Mouse (Mus musculus): ENCODE results near the gene Arhgap6. TPM values are rescaled to one million over a fixed set of nuclear protein-coding genes. Genes with fewer than 3 reads are reported as not detected.
A peak's percentile ranks its signal among the peaks of the same experiment; 100 is the strongest.

Gene Arhgap6
- polyA plus RNA-seq (2016; fragmentation: Nextera tagmentation; extraction: Ambion mirVana) = 1.8 and 2.7 TPM in 2 replicates

- peaks cover 36% of the 10 kb centered on the region for H3K27me3 ChIP-seq
- 16% methylated on average over 47 of the region's 48 CpGs for WGBS
- peak within 1 kb of the TSS; percentile 40 for H3K9ac ChIP-seq
These were observed at the start of gene Arhgap6 for GRCm38 (mm10) chrX:168794974-168795858. Arhgap6 (plus strand) TSS chrX:168795099.

GRCm38 (mm10) chrX:168747011-168747410 lies 47.9 kb upstream of the Arhgap6 start:
- H3K4me2 ChIP-seq (replicated peaks) = no peak overlapping the region
- H3K36me3 ChIP-seq = no peaks in the 10 kb centered on the region
- H3K27ac ChIP-seq = no peak overlapping the region
- H3K9ac ChIP-seq = no peak overlapping the region
- H3K4me1 ChIP-seq = no peaks in the 10 kb centered on the region
- H3K27me3 ChIP-seq = no peaks in the 10 kb centered on the region
- no peaks in the 10 kb centered on the region for H3K9me3 ChIP-seq
- H3K4me3 ChIP-seq = no peak overlapping the region
- WGBS = 50% methylated on average over 2 of the region's 2 CpGs
- ATAC-seq (ENCODE audit: insufficient number of reproducible peaks, insufficient read depth, low FRiP score, low TSS enrichment) = no peak

More at GRCm38 (mm10) chrX:168794974-168795858, at the start of gene Arhgap6:
- peak within 1 kb of the TSS; percentile 40 for H3K4me3 ChIP-seq
- peak within 1 kb of the TSS; percentile 73 for H3K4me2 ChIP-seq (replicated peaks)
- no peaks in the 10 kb centered on the region for H3K4me1 ChIP-seq
- peak; percentile 68; the same call in 1 of the 2 replicates for ATAC-seq (ENCODE audit: insufficient number of reproducible peaks, insufficient read depth, low FRiP score, low TSS enrichment)
- H3K9me3 ChIP-seq = no peaks in the 10 kb centered on the region
- H3K27ac ChIP-seq = no peak within 1 kb of the TSS
- H3K36me3 ChIP-seq = no peaks in the 10 kb centered on the region

GRCm38 (mm10) chrX:168795859-168796848 lies 1.3 kb downstream of the Arhgap6 start:
- H3K9me3 ChIP-seq = no peaks in the 10 kb centered on the region
- H3K4me2 ChIP-seq (replicated peaks) = peak overlapping the region; percentile 73
- H3K9ac ChIP-seq = peak overlapping the region; percentile 40
- H3K27ac ChIP-seq = no peak overlapping the region
- 26% methylated on average over 52 of the region's 55 CpGs for WGBS
- H3K4me1 ChIP-seq = no peaks in the 10 kb centered on the region
- H3K27me3 ChIP-seq = peaks cover 36% of the 10 kb centered on the region
- no peak for ATAC-seq (ENCODE audit: insufficient number of reproducible peaks, insufficient read depth, low FRiP score, low TSS enrichment)
- H3K4me3 ChIP-seq = peak overlapping the region; percentile 40
- H3K36me3 ChIP-seq = no peaks in the 10 kb centered on the region

GRCm38 (mm10) chrX:168804677-168805076 lies 9.8 kb downstream of the Arhgap6 start:
- no peaks in the 10 kb centered on the region for H3K4me1 ChIP-seq
- no peaks in the 10 kb centered on the region for H3K36me3 ChIP-seq
- H3K4me3 ChIP-seq = no peak overlapping the region
- no peak overlapping the region for H3K4me2 ChIP-seq (replicated peaks)
- no peak for ATAC-seq (ENCODE audit: insufficient number of reproducible peaks, insufficient read depth, low FRiP score, low TSS enrichment)
- H3K9ac ChIP-seq = no peak overlapping the region
- no peaks in the 10 kb centered on the region for H3K9me3 ChIP-seq
- H3K27ac ChIP-seq = no peak overlapping the region
- 91% methylated on average over 2 of the region's 2 CpGs for WGBS
- H3K27me3 ChIP-seq = peaks cover 2% of the 10 kb centered on the region; the same call in 1 of the 2 replicates

- H3K4me3 ChIP-seq = no peak overlapping the region
- H3K27ac ChIP-seq = no peak overlapping the region
- H3K4me2 ChIP-seq (replicated peaks) = no peak overlapping the region
- H3K4me1 ChIP-seq = no peaks in the 10 kb centered on the region
- WGBS = 69% methylated on average over 3 of the region's 3 CpGs
- no peak for ATAC-seq (ENCODE audit: insufficient number of reproducible peaks, insufficient read depth, low FRiP score, low TSS enrichment)
- H3K9me3 ChIP-seq = no peaks in the 10 kb centered on the region
- H3K9ac ChIP-seq = no peak overlapping the region
- 0 out of 2 replicates have a peak, but pooled peaks cover 2% of the 10 kb centered on the region for H3K27me3 ChIP-seq
- H3K36me3 ChIP-seq = no peaks in the 10 kb centered on the region
These were observed 15.8 kb downstream of the Arhgap6 start for GRCm38 (mm10) chrX:168810513-168811265.

- Histone ChIP-seq H3K36me3 (no peaks in the 10 kb centered on the region), H3K4me1 (no peaks in the 10 kb centered on the region), H3K9me3 (no peaks in the 10 kb centered on the region), H3K27me3 (no peaks in the 10 kb centered on the region), H3K4me3 (no peak overlapping the region), H3K4me2 (replicated peaks) (no peak overlapping the region), H3K27ac (no peak overlapping the region), H3K9ac (no peak overlapping the region)
- 76% methylated on average over 3 of the region's 3 CpGs for WGBS
- no peak for ATAC-seq (ENCODE audit: insufficient number of reproducible peaks, insufficient read depth, low FRiP score, low TSS enrichment)
These were observed 24.0 kb downstream of the Arhgap6 start for GRCm38 (mm10) chrX:168818858-168819257.

GRCm38 (mm10) chrX:168824166-168824565 lies 29.3 kb downstream of the Arhgap6 start:
- Histone ChIP-seq H3K9ac (no peak overlapping the region), H3K27ac (no peak overlapping the region), H3K4me1 (no peaks in the 10 kb centered on the region), H3K4me2 (replicated peaks) (no peak overlapping the region), H3K4me3 (no peak overlapping the region), H3K36me3 (no peaks in the 10 kb centered on the region), H3K9me3 (no peaks in the 10 kb centered on the region), H3K27me3 (no peaks in the 10 kb centered on the region)
- ATAC-seq (ENCODE audit: insufficient number of reproducible peaks, insufficient read depth, low FRiP score, low TSS enrichment) = no peak
- 83% methylated on average over 2 of the region's 2 CpGs for WGBS

- no peak for ATAC-seq (ENCODE audit: insufficient number of reproducible peaks, insufficient read depth, low FRiP score, low TSS enrichment)
- 86% methylated on average over 5 of the region's 5 CpGs for WGBS
- Histone ChIP-seq H3K9ac (no peak overlapping the region), H3K27me3 (no peaks in the 10 kb centered on the region), H3K27ac (no peak overlapping the region), H3K4me3 (no peak overlapping the region), H3K4me2 (replicated peaks) (no peak overlapping the region), H3K9me3 (no peaks in the 10 kb centered on the region), H3K4me1 (no peaks in the 10 kb centered on the region), H3K36me3 (no peaks in the 10 kb centered on the region)
These were observed 37.4 kb downstream of the Arhgap6 start for GRCm38 (mm10) chrX:168832343-168832742.

GRCm38 (mm10) chrX:168848062-168848461 lies 53.2 kb downstream of the Arhgap6 start:
- Histone ChIP-seq H3K9me3 (no peaks in the 10 kb centered on the region), H3K4me2 (replicated peaks) (no peak overlapping the region), H3K27me3 (no peaks in the 10 kb centered on the region), H3K9ac (no peak overlapping the region), H3K4me1 (no peaks in the 10 kb centered on the region), H3K4me3 (no peak overlapping the region), H3K27ac (no peak overlapping the region), H3K36me3 (no peaks in the 10 kb centered on the region)
- ATAC-seq (ENCODE audit: insufficient number of reproducible peaks, insufficient read depth, low FRiP score, low TSS enrichment) = no peak

- WGBS = 48% methylated on average over 1 of the region's 1 CpGs
- no peak overlapping the region for H3K27ac ChIP-seq
- H3K4me1 ChIP-seq = no peaks in the 10 kb centered on the region
- ATAC-seq (ENCODE audit: insufficient number of reproducible peaks, insufficient read depth, low FRiP score, low TSS enrichment) = no peak
- H3K27me3 ChIP-seq = no peaks in the 10 kb centered on the region
- no peaks in the 10 kb centered on the region for H3K9me3 ChIP-seq
- H3K9ac ChIP-seq = no peak overlapping the region
- no peak overlapping the region for H3K4me2 ChIP-seq (replicated peaks)
- no peak overlapping the region for H3K4me3 ChIP-seq
- H3K36me3 ChIP-seq = no peaks in the 10 kb centered on the region
These were observed 79.8 kb downstream of the Arhgap6 start for GRCm38 (mm10) chrX:168874688-168875087.

- WGBS = 61% methylated on average over 2 of the region's 2 CpGs
- H3K27ac ChIP-seq = no peak overlapping the region
These were observed 108.7 kb downstream of the Arhgap6 start for GRCm38 (mm10) chrX:168903557-168903956.

More at GRCm38 (mm10) chrX:168903557-168903956, 108.7 kb downstream of the Arhgap6 start:
- H3K9ac ChIP-seq = no peak overlapping the region
- H3K9me3 ChIP-seq = no peaks in the 10 kb centered on the region
- H3K36me3 ChIP-seq = no peaks in the 10 kb centered on the region
- no peak overlapping the region for H3K4me3 ChIP-seq
- no peaks in the 10 kb centered on the region for H3K27me3 ChIP-seq
- ATAC-seq (ENCODE audit: insufficient number of reproducible peaks, insufficient read depth, low FRiP score, low TSS enrichment) = no peak
- no peaks in the 10 kb centered on the region for H3K4me1 ChIP-seq
- no peak overlapping the region for H3K4me2 ChIP-seq (replicated peaks)

Measured in embryonic facial prominence, embryonic 12.5 days (tissue).